Mouse (Mus musculus) embryonic fibroblast, embryonic 13.5 days (primary cell): ENCODE results near the gene Scd4. TPM values are rescaled to one million over a fixed set of nuclear protein-coding genes. Genes with fewer than 3 reads are reported as not detected.

Experiments
- H3K27ac ChIP-seq: 2 replicates; pipeline ENCODE4 v1.5.1; 2012; ENCODE audit warnings: low read length, control low read depth, inconsistent platforms; ENCODE audit not compliant: insufficient read depth
- H3K4me1 ChIP-seq: 2 replicates; pipeline ENCODE4 v1.6.1; 2011; ENCODE audit warnings: low read length; ENCODE audit not compliant: control insufficient read depth, insufficient read depth
- H3K4me3 ChIP-seq: 2 replicates; pipeline ENCODE4 v1.5.1; 2011; ENCODE audit warnings: mild to moderate bottlenecking, control low read depth, low read length; ENCODE audit not compliant: insufficient read depth
- CTCF ChIP-seq: IDR thresholded peaks from 2 replicates; pipeline ENCODE4 v1.5.1; 2011; ENCODE audit warnings: mild to moderate bottlenecking, control low read depth, low read length, moderate library complexity, borderline replicate concordance; ENCODE audit not compliant: insufficient read depth
- POLR2A ChIP-seq: IDR thresholded peaks from 2 replicates; pipeline ENCODE4 v1.6.1; 2011; ENCODE audit warnings: low read depth, mild to moderate bottlenecking, control low read depth, low read length, moderate library complexity
- polyA plus RNA-seq: library from polyadenylated mRNA; stranded (reverse); fragments of >200 nt; gene quantifications from 2 replicates; pipeline ENCODE4 v1.2.4, GENCODE M21; 2011; ENCODE audit warnings: low read depth; ENCODE audit not compliant: missing spikeins, insufficient read length

The Scd4 gene
- polyA plus RNA-seq, 1 experiment = 0.72 TPM

DNA sequence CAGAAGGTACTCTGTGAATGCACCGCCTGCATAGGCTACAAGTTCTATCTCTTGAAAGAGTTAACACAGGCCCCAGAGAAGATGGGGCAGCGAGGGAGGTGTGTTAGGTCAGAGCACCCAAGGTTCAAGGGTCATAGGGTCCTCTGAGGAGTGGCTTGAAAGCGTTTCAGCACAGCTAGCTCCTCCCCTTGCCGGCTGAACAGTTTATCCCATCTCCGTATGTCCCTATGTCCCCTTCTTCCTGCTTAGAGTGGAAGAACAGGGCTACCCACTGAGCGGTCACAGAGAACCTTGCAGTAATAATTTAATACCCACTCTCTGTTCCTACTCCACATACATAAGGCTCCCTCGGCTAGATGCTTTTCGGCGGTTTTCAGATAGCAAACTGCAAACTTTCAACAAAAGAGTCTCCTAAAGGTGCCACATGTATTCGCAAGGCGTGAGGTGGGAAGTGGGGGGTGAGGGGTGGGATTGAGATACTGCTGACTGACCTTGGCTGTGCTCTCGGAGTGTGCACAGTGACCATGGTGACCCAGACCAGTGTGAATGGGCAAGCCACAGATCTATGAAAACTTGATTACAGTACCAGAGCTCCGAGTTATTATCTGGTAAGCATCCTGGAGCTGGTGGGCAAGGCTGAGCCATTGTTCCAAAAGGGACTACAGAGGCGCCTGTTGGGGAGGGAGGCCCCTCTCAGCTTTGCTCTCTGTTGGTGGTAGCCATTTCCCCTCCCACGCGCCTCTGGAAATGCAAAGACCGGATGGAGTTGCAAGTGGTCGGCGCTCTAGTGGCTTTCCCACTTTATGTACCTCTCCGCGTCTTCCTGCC, 39.7 kb upstream of the Scd4 start, which contains the start of gene Scd2:
Gene Scd2 (plus strand): TSS at position 734 of the 828 bp plus-strand sequence.
- Histone ChIP-seq H3K4me3 (peak within 1 kb of the TSS; percentile 82), H3K27ac (peak within 1 kb of the TSS; percentile 95), H3K4me1 (peaks cover 3% of the 10 kb centered on the region)
- TF ChIP-seq POLR2A (peak; percentile 49; the same call in 1 of the 2 replicates), CTCF (no peak)

DNA sequence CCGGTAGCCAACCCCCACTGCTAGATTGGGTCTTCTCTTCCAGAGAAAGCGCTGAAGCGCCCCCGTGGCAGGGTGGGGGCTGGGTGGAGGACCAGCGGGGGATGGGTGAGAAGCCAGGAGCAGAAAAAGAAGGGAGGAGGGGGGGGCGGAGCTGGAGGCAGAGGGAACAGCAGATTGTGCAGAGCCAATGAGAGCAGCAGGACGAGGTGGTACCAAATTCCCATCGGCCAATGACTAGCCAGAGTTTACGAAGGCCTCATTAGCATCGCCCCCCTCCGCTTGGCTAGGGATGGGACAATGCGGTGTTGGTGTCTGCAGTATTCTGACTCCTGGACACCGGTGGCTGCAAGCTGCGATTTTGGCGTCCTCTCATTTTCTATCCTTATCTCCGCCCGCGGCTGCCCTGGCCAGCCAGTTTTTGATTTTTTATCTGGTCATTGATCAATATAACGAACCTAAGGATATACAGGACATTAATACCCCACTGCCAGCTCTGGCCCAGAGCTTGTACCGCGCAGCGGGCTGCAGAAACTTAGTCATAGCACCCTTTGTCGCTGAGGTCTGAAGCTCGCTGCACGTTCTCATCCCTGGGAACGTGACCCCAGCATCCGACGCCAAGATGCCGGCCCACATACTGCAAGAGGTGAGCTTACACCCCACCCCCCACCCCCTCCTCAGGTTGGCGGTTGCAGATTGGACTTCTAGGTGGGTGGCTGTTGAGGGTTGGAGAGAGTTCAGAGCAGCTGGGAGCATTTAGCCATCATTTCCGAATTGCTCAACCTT, 38.9 kb upstream of the Scd4 start:
- peak overlapping the region; percentile 82 for H3K4me3 ChIP-seq
- no peak for TF ChIP-seq CTCF
- TF ChIP-seq POLR2A = peak; percentile 99
- H3K27ac ChIP-seq = peak overlapping the region; percentile 95
- H3K4me1 ChIP-seq = peaks cover 3% of the 10 kb centered on the region

DNA sequence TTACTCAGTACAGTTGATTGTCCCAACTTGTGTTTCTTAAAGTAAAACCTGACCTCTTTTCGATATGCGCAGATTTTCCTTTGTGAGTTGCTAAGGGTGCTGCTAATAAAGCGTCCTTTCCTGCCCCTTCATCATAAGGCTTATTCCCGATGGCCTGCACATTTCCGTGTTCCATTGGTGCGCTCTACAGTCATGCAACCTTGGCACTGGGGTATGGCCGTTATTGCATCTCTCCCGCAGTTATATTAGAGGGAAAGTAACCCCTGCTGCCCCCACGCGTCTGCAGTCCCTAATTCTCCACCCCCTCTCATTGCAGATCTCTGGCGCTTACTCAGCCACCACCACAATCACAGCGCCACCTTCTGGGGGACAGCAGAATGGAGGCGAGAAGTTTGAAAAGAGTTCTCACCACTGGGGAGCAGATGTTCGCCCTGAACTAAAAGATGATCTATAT, 38.3 kb upstream of the Scd4 start:
- Histone ChIP-seq H3K4me3 (peak overlapping the region; percentile 82), H3K27ac (peak overlapping the region; percentile 95), H3K4me1 (peaks cover 3% of the 10 kb centered on the region)
- TF ChIP-seq POLR2A (peak; percentile 97), CTCF (peak; percentile 85)

DNA sequence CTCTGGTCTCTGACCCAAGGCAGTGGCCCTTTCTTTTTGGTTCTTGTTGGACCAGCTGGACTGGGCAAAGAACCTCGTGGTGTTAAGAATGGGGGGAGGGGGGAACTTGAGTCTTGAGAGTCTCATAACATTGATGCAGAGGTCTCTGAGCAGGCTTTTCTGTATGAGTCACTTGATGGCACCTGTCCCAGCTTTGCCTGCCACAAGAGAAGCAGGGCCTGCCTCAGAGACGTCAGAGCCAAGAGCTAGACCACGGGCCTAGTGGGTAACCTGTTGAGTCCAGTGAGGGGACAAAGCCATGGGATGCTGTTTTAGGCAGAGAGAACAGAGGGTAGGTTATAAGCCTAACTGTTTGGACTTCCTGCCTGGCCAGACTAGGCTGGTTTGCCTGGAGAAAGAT, 37.6 kb upstream of the Scd4 start:
- peaks cover 7% of the 10 kb centered on the region for H3K4me1 ChIP-seq
- peak overlapping the region; percentile 44 for H3K27ac ChIP-seq
- TF ChIP-seq CTCF (no peak), POLR2A (no peak)
- H3K4me3 ChIP-seq = peak overlapping the region; percentile 82

DNA sequence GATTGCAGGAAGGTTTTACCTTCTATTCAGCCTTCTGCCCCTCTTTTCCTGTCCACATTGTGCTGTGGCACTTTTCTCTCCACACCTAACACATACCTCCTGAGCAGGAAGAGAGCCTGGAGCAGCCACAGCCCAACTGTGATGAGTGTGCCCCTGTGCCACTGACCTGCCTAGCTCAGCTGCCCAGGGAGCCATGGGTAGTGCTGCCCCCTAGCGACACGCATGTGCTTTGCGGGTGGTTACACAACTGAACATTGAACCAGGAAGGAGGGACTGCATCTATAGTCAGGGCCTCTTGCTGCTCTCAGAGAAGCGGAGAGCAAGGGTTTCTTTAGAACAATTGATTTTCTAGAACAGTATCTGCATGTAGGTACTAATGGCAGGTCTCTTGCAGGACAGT, 37.2 kb upstream of the Scd4 start:
- TF ChIP-seq POLR2A = no peak; the same call in 1 of the 2 replicates
- peak; percentile 99 for TF ChIP-seq CTCF
- Histone ChIP-seq H3K4me1 (peaks cover 11% of the 10 kb centered on the region), H3K27ac (peak overlapping the region; percentile 44), H3K4me3 (peak overlapping the region; percentile 82)

DNA sequence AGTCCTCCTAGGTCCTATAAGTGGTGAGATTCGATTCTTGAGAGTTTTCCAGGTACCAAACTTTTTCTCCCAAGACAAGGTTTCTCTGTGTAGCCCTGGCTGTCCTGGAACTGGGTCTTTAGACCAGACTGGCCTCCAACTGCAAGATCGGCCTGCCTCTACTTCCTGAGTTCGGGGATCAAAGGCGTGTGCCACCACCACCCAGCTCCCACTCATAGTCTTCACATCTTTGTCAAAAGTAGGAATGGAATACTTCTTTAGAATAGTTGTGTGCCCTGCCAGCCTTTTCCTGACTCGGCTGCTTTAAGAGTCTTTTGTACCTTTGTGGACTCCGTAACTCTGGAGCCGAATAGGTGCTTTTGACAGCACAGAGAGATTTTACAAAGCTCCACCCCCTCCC, 36.7 kb upstream of the Scd4 start:
- Histone ChIP-seq H3K4me1 (peaks cover 15% of the 10 kb centered on the region), H3K27ac (no peak overlapping the region), H3K4me3 (peak overlapping the region; percentile 82)
- TF ChIP-seq POLR2A (no peak; the same call in 1 of the 2 replicates), CTCF (no peak)

DNA sequence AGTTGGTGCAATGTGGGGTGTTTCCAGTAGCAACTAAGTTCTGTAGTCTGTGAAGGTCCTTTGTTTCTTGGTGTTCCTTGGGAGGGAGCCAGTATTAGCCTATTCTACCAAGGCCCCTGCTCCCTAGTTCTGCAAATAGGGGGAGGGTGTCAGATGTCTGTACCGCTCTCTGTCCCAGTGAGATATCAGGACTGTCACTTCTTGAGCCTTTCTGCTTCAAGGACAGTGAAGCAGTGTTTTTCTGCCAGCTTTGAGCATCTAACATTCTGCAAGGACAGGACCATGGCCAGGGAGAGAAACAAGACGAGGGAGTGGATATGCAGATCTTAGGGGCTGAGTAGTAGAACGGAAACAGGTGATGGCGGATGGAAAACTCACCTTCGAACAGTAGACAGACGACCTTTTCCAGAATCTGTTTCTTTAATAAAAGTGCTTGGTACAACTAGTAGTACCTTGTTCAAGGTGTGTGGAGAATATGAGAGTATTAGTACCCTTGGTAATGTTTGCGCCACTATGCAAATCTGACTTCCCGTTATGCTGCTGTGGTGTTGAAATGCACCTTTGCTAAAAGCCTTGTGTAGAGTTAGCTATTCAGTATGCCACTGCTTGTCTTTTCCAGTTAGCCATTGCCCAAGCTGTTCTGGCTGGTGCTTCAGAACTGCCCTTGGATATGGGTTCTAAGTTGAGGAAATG, 35.7 kb upstream of the Scd4 start:
- 0 out of 2 replicates have a peak, but pooled peaks have one; percentile 16 for TF ChIP-seq POLR2A
- TF ChIP-seq CTCF = no peak
- Histone ChIP-seq H3K4me1 (peaks cover 17% of the 10 kb centered on the region), H3K4me3 (peak overlapping the region; percentile 82), H3K27ac (no peak overlapping the region)

DNA sequence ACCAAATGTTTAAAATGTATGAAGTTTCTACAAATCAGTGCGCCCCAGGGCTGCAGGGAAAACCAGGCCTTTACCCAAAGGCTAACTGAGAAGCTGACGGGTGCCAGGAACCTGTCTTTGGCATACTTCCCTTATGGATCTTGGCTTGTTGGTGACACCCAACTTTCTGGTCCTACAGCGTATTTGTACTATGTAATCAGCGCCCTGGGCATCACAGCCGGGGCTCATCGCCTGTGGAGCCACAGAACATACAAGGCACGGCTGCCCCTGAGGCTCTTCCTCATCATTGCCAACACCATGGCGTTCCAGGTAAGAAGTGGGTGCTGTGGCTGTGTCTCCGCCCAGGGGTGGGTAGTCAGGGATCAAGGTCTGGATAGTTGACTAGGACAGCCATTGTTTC, 35.0 kb upstream of the Scd4 start:
- Histone ChIP-seq H3K27ac (0 out of 2 replicates have a peak overlapping the region, but pooled peaks have one; percentile 3), H3K4me3 (peak overlapping the region; percentile 82)
- TF ChIP-seq CTCF (no peak), POLR2A (no peak)

DNA sequence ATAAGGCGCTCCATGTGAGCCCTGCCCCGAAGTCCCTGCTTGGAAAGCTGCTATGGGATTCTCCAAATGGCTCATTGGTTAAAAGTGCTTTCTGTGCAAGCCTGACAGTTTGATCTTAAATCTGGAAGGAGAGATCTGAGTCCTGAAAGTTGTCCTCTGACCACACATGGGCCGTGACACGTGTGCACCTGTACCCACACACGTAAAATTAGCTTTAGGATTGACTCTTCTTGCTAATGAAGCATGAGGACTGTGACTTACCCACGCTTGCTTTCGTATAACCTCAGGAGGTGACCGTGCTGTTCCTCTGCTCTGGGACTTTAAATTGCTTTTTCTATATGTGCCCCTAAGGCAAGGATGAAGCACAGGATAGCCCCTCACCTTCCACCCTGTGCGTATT, 33.8 kb upstream of the Scd4 start:
- Histone ChIP-seq H3K27ac (no peak overlapping the region), H3K4me1 (peaks cover 20% of the 10 kb centered on the region), H3K4me3 (peak overlapping the region; percentile 82)
- TF ChIP-seq CTCF (no peak), POLR2A (no peak)

More for the DNA sequence above, 35.0 kb upstream of the Scd4 start:
- H3K4me1 ChIP-seq = peaks cover 15% of the 10 kb centered on the region

DNA sequence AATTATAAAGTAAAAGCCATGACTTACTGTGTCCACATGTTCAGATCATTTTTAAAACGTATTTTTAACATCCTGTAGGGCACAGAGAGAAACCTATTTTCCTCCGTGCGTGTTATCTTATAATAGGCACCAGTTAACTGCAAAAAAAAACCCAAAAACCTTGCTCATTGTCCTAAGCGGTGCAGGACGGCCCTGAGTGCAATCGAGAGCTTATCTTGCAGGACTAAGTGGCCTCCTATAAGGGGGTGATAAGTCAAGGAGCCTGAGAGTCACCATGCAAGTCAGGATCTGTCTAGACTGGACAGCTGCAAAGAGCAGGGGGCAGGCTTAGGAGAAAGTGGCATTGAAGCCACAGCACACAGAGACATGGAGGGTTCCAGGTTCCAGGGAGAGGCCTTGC, 33.0 kb upstream of the Scd4 start:
- peak overlapping the region; percentile 14 for H3K4me3 ChIP-seq
- H3K4me1 ChIP-seq = peaks cover 20% of the 10 kb centered on the region
- 0 out of 2 replicates have a peak overlapping the region, but pooled peaks have one; percentile 14 for H3K27ac ChIP-seq
- no peak for TF ChIP-seq POLR2A
- no peak for TF ChIP-seq CTCF
